Mouse (Mus musculus): Measurements from ENCODE around the gene Gm10135. TPM values are rescaled to one million over a fixed set of nuclear protein-coding genes. Genes with fewer than 3 reads are reported as not detected.

The Gm10135 gene
- total and polyA plus RNA-seq, 3 experiments, result not detected

GRCm38 (mm10) chr5:72922796-72923195 lies 51.7 kb downstream of the Gm10135 start:
- H3K9ac ChIP-seq (ENCODE audit: insufficient read depth, low read depth), result no peak overlapping the region
- TF ChIP-seq BHLHE40 (IDR thresholded peaks at IDR 0.05; ENCODE audit: low read depth, low read length) (no peak), ZC3H11A (IDR thresholded peaks at IDR 0.05; ENCODE audit: low read depth, low read length) (no peak), KAT2A (IDR thresholded peaks at IDR 0.05; ENCODE audit: insufficient replicate concordance, low read length) (no peak), ZNF384 (IDR thresholded peaks at IDR 0.05; ENCODE audit: low read depth, low read length) (no peak), POLR2AphosphoS2 (IDR thresholded peaks at IDR 0.05; ENCODE audit: low read depth, low read length) (no peak), HCFC1 (IDR thresholded peaks at IDR 0.05; ENCODE audit: low read depth, low read length) (no peak), IRF4 (IDR thresholded peaks at IDR 0.05; ENCODE audit: low read depth, low read length) (no peak), E2F4 (IDR thresholded peaks at IDR 0.05; ENCODE audit: insufficient replicate concordance, low read depth, low read length) (no peak), ZMIZ1 (IDR thresholded peaks at IDR 0.05; ENCODE audit: low read depth, low read length) (no peak), EP300 (IDR thresholded peaks at IDR 0.05; ENCODE audit: low read length) (no peak), MAFK (IDR thresholded peaks at IDR 0.05; ENCODE audit: insufficient replicate concordance, low read length) (no peak), GABPA (IDR thresholded peaks at IDR 0.05; ENCODE audit: insufficient replicate concordance, low read depth, low read length) (no peak), CHD2 (IDR thresholded peaks at IDR 0.05; ENCODE audit: low read length) (no peak), USF1 (IDR thresholded peaks at IDR 0.05; ENCODE audit: low read depth, low read length) (no peak), TCF12 (IDR thresholded peaks at IDR 0.05; ENCODE audit: low read depth, low read length) (no peak), MEF2A (IDR thresholded peaks at IDR 0.05; ENCODE audit: borderline replicate concordance, low read depth, low read length) (no peak), NRF1 (IDR thresholded peaks at IDR 0.05; ENCODE audit: low read depth, low read length) (no peak), JUND (conservative IDR thresholded peaks at IDR 0.05; ENCODE audit: low read depth, low read length) (no peak)
- H3K4me1 ChIP-seq (ENCODE audit: control insufficient read depth in 1 of 2, insufficient read depth in 2 of 2), result no peaks in the 10 kb centered on the region

DNA sequence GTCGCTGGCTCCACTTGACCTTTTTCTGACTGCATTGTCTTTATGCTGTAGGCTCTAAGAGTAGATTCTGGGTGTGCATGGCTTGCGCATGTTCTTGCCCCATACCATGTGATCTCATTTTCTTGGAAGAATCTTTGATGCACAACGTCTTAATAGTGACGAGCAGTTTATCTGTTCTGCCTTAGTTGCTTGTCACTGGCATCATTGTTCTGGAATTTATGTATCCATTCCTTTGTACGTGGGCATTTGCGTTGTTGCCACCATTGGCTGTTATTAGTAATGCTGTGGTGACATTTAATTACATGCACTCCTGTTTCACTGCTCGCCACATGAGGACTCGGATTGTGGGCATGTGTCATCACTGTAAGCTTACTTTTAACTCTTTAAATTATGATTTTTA lies 53.3 kb downstream of the Gm10135 start:
- no peak overlapping the region for H3K4me3 ChIP-seq (replicated peaks in 1 of 3; ENCODE audit: low read depth in 2 of 3, low read length in 2 of 3, poor library complexity in 1 of 3)
- H3K36me3 ChIP-seq (replicated peaks in 1 of 2; ENCODE audit: control insufficient read depth in 1 of 2, insufficient read depth in 1 of 2, low read length in 1 of 2), result peaks cover 0 to 10% of the 10 kb centered on the region in 2 experiments
- H3K27me3 ChIP-seq (replicated peaks), result no peaks in the 10 kb centered on the region
- H3K4me2 ChIP-seq (ENCODE audit: insufficient read depth, low read depth, poor library complexity, severe bottlenecking), result no peak overlapping the region
- in situ Hi-C loops (cut with MboI; ENCODE audit: low pct_ligation_motif_present, low pct_unique_long_range_greater_than_20kb, low sequenced_read_pairs) (no loop called here), dilution Hi-C loops (cut with MboI; ENCODE audit: extremely low pct_ligation_motif_present, extremely low pct_unique_long_range_greater_than_20kb, low sequenced_read_pairs) (no loop called here)
- DNase-seq (ENCODE audit: extremely low read depth), result no peak
- H3K27ac ChIP-seq (ENCODE audit: insufficient read depth, low read depth), result no peak overlapping the region
- peaks cover 5 to 8% of the 10 kb centered on the region in 2 experiments for H3K4me1 ChIP-seq (ENCODE audit: control insufficient read depth in 1 of 2, insufficient read depth in 2 of 2)
- H3K79me2 ChIP-seq (replicated peaks; ENCODE audit: control insufficient read depth, extremely low read depth, insufficient read depth, poor library complexity, severe bottlenecking), result no peaks in the 10 kb centered on the region
- no peak for TF ChIP-seq PAX5 (IDR thresholded peaks at IDR 0.05; ENCODE audit: low read length)
- TF ChIP-seq RAD21 (IDR thresholded peaks at IDR 0.05; ENCODE audit: low read depth, low read length), result no peak
- TF ChIP-seq RCOR1 (conservative IDR thresholded peaks at IDR 0.05; ENCODE audit: low read depth, low read length), result no peak
- TF ChIP-seq MEF2A (IDR thresholded peaks at IDR 0.05; ENCODE audit: borderline replicate concordance, low read depth, low read length), result no peak
- no peak for TF ChIP-seq CHD2 (IDR thresholded peaks at IDR 0.05; ENCODE audit: low read length)
- TF ChIP-seq SIN3A (IDR thresholded peaks at IDR 0.05; ENCODE audit: low read length), result no peak
- TF ChIP-seq MAZ (IDR thresholded peaks at IDR 0.05; ENCODE audit: low read depth, low read length), result no peak
- TF ChIP-seq MYC (IDR thresholded peaks at IDR 0.05; ENCODE audit: low read depth, low read length), result no peak
- no peak for TF ChIP-seq POLR2A (IDR thresholded peaks at IDR 0.05; ENCODE audit: low read depth, low read length)
- no peaks in the 10 kb centered on the region for H3K9me3 ChIP-seq (replicated peaks; ENCODE audit: low read length)
- no peak overlapping the region for H3K9ac ChIP-seq (ENCODE audit: insufficient read depth, low read depth)

More at GRCm38 (mm10) chr5:72922796-72923195, 51.7 kb downstream of the Gm10135 start:
- Histone ChIP-seq H3K36me3 (replicated peaks in 1 of 2; ENCODE audit: control insufficient read depth in 1 of 2, insufficient read depth in 1 of 2, low read length in 1 of 2) (peaks cover 0 to 10% of the 10 kb centered on the region in 2 experiments), H3K79me2 (replicated peaks; ENCODE audit: control insufficient read depth, extremely low read depth, insufficient read depth, poor library complexity, severe bottlenecking) (0 out of 2 replicates have a peak, but pooled peaks cover 3% of the 10 kb centered on the region), H3K27ac (ENCODE audit: insufficient read depth, low read depth) (no peak overlapping the region), H3K4me3 (replicated peaks in 1 of 3; ENCODE audit: low read depth in 2 of 3, low read length in 2 of 3, poor library complexity in 1 of 3) (no peak overlapping the region), H3K9me3 (replicated peaks; ENCODE audit: low read length) (no peaks in the 10 kb centered on the region), H3K4me2 (ENCODE audit: insufficient read depth, low read depth, poor library complexity, severe bottlenecking) (no peak overlapping the region), H3K27me3 (replicated peaks) (no peaks in the 10 kb centered on the region)
- dilution Hi-C loops (cut with MboI; ENCODE audit: extremely low pct_ligation_motif_present, extremely low pct_unique_long_range_greater_than_20kb, low sequenced_read_pairs), result no loop called here
- in situ Hi-C loops (cut with MboI; ENCODE audit: low pct_ligation_motif_present, low pct_unique_long_range_greater_than_20kb, low sequenced_read_pairs), result no loop called here
- DNase-seq (ENCODE audit: extremely low read depth), result no peak
